Mouse (Mus musculus): ENCODE data around the gene Ipcef1.

The Ipcef1 gene

DNA sequence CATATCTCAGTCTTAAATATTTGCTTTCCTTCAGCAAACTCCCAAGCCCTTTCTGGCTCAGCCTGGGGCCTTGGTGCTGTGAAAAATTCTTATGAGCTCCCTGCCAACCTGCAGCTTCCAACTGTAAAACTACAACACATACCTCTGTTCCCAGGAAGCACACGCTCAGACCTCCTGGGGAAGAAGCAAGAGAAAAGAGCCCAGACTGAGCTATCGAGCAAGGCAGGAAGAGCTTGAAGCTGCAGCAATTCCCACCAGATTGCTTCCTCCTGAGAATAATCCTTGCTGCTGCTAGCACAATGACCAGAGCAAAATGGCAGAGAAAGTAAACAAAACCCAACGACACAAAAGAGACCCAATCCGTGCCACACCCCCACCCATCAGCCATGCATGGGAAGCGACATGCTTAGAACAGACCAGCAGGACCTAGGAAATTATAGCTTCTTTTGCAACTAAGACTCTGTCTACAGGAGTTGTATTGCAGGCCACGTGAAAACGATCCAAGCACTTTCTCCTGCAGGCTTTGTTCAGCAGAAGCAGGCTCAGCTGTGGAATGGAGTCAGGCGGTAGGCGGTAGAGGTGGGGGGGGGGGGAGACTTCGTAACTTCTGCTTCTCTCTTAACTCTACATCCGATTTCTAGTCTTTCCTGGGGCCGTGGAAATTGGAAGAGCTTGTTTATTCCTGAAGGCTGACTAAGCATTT is at the start of gene Ipcef1:
TSS of gene Ipcef1 (minus strand) at position 164 of the 703 bp plus-strand sequence.
- H3K4me3 ChIP-seq (replicated peaks; ENCODE audit: low read length) = no peak within 1 kb of the TSS
- H3K27me3 ChIP-seq (ENCODE audit: insufficient read depth, low read length) = no peaks in the 10 kb centered on the region
- H3K4me1 ChIP-seq (replicated peaks; ENCODE audit: low read depth, low read length) = peaks cover 10% of the 10 kb centered on the region; the same call in 1 of the 2 replicates
- H3K36me3 ChIP-seq (ENCODE audit: insufficient read depth, low read length) = no peaks in the 10 kb centered on the region
- peaks cover 4% of the 10 kb centered on the region; the same call in 1 of the 2 replicates for H3K9me3 ChIP-seq (ENCODE audit: low read length)
- TF ChIP-seq CTCF (conservative IDR thresholded peaks at IDR 0.05; ENCODE audit: low read length) (no peak), POU5F1 (IDR thresholded peaks at IDR 0.05; ENCODE audit: borderline replicate concordance, low read length) (no peak), NANOG (IDR thresholded peaks at IDR 0.05; ENCODE audit: borderline replicate concordance, low read length) (no peak)

DNA sequence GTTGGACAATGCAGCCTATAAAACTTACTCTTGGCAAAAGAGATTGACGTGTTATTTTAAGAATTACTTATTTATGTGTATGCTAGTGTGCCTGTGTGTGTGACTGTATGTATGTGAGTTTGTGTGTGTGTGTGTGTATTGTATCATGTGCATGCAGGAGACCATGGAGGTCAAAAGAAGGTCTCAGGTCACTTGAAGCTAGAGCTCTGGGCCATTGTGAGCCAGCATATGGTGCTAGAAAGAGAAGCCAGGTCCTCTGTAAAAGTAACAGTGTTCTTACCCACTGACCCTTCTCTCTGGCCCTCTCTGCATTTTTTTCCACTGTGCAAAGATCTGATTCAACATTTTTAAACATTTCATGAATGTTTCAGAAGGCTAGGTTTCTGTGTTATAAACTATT is 25.7 kb upstream of the Ipcef1 start:
- no peaks in the 10 kb centered on the region for H3K9me3 ChIP-seq (ENCODE audit: low read length)
- no peaks in the 10 kb centered on the region for H3K27me3 ChIP-seq (ENCODE audit: insufficient read depth, low read length)
- H3K36me3 ChIP-seq (ENCODE audit: insufficient read depth, low read length) = no peaks in the 10 kb centered on the region
- H3K4me3 ChIP-seq (replicated peaks; ENCODE audit: low read length) = no peak overlapping the region
- TF ChIP-seq NANOG (IDR thresholded peaks at IDR 0.05; ENCODE audit: borderline replicate concordance, low read length) (no peak), POU5F1 (IDR thresholded peaks at IDR 0.05; ENCODE audit: borderline replicate concordance, low read length) (no peak)
- no peaks in the 10 kb centered on the region; the same call in 1 of the 2 replicates for H3K4me1 ChIP-seq (replicated peaks; ENCODE audit: low read depth, low read length)

DNA sequence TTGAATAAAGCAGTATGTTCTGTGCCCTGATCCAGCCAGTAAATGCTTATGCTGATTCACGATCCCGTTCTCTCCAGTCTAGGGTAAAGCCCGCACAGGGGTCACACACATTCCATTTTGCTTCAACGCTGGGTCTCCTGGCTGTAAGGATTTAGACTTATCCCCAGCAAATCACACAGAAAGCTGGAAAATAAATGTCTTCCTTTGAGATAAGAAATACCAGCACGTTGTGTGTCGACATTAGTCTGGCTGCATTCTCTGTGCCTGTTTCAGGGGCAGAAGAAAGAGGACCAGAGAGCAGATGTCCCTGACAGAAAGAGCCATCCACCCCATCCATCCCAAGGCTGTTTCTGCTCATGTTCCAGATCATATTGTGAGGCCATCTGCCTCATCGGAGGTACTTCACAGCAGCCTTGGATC is 25.1 kb upstream of the Ipcef1 start:
- Histone ChIP-seq H3K27me3 (ENCODE audit: insufficient read depth, low read length) (no peaks in the 10 kb centered on the region), H3K4me3 (replicated peaks; ENCODE audit: low read length) (no peak overlapping the region), H3K4me1 (replicated peaks; ENCODE audit: low read depth, low read length) (no peaks in the 10 kb centered on the region; the same call in 1 of the 2 replicates), H3K9me3 (ENCODE audit: low read length) (no peaks in the 10 kb centered on the region), H3K36me3 (ENCODE audit: insufficient read depth, low read length) (no peaks in the 10 kb centered on the region)
- TF ChIP-seq POU5F1 (IDR thresholded peaks at IDR 0.05; ENCODE audit: borderline replicate concordance, low read length) (no peak), NANOG (IDR thresholded peaks at IDR 0.05; ENCODE audit: borderline replicate concordance, low read length) (no peak), CTCF (conservative IDR thresholded peaks at IDR 0.05; ENCODE audit: low read length) (no peak)

DNA sequence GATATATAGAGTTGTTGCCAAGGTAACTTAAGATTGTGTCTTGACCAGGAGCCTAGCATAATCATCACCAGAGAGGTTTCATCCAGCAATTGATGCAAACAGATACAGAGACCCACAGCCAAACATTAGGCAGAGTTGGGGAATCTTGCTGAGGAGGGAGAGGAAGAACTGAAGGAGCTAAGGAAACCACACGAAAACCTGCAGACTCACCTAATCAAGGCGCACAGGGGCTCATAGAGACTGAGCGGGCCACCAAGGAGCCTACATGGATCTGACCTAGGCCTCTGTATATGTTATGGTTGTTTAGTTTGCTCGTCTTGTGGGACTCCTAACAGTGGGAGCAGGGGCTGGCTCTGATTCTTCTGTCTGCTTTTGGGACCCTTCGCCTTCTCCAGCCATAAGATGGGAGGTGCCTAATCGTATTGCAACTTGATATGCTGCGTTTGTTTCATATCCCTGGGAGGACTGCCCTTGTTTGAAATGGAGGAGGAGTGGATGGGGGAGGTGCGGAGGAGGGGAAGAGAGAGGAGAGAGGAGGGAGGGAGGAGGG is 24.5 kb upstream of the Ipcef1 start:
- no peaks in the 10 kb centered on the region for H3K36me3 ChIP-seq (ENCODE audit: insufficient read depth, low read length)
- H3K27me3 ChIP-seq (ENCODE audit: insufficient read depth, low read length) = no peaks in the 10 kb centered on the region
- H3K4me3 ChIP-seq (replicated peaks; ENCODE audit: low read length) = no peak overlapping the region
- no peaks in the 10 kb centered on the region; the same call in 1 of the 2 replicates for H3K4me1 ChIP-seq (replicated peaks; ENCODE audit: low read depth, low read length)
- no peaks in the 10 kb centered on the region for H3K9me3 ChIP-seq (ENCODE audit: low read length)
- TF ChIP-seq NANOG (IDR thresholded peaks at IDR 0.05; ENCODE audit: borderline replicate concordance, low read length) = no peak

DNA sequence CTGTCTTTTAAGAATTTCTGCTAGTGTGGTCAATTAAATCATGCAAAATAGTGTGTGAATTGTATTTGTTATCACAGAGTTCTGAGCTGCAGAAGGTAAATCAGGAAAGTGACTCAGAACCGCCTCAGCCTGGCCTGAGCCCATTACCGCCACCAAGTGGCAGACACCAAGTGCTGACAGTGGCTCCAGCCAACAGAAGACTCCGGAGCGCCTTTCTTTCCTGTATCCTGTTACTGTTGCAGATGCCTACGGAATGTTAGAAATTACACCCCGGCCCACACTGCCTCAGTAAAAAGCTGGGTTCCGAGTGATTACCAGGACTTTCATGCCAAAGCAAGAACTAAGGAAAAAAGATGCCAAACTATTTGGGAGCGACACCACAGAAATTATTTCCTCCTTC is 23.9 kb upstream of the Ipcef1 start:
- no peak for TF ChIP-seq POU5F1 (IDR thresholded peaks at IDR 0.05; ENCODE audit: borderline replicate concordance, low read length)
- TF ChIP-seq CTCF (conservative IDR thresholded peaks at IDR 0.05; ENCODE audit: low read length) = peak; percentile 76
- Histone ChIP-seq H3K9me3 (ENCODE audit: low read length) (no peaks in the 10 kb centered on the region), H3K36me3 (ENCODE audit: insufficient read depth, low read length) (no peaks in the 10 kb centered on the region), H3K27me3 (ENCODE audit: insufficient read depth, low read length) (no peaks in the 10 kb centered on the region), H3K4me1 (replicated peaks; ENCODE audit: low read depth, low read length) (no peaks in the 10 kb centered on the region; the same call in 1 of the 2 replicates), H3K4me3 (replicated peaks; ENCODE audit: low read length) (no peak overlapping the region)

DNA sequence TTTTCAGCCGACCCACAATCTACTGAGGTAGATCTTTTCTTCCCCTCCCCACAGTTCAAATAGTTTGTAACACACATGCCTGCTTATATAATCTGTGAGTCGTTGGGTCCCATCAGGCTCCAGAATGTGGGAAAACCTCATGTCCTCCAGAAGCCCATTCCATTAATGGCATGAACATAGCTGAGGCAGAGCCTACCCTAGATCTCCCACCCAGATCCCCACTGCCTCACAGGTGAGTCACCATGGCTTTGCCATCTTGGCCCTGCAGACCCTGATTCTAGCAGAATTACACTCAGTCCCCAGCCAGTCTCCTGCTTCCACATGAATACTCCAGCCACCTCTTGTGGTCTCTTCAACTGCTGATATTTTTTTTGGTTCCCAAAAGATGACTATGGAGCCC is 23.4 kb upstream of the Ipcef1 start:
- no peak for TF ChIP-seq POU5F1 (IDR thresholded peaks at IDR 0.05; ENCODE audit: borderline replicate concordance, low read length)
- no peak for TF ChIP-seq CTCF (conservative IDR thresholded peaks at IDR 0.05; ENCODE audit: low read length)
- TF ChIP-seq NANOG (IDR thresholded peaks at IDR 0.05; ENCODE audit: borderline replicate concordance, low read length) = no peak
- no peak overlapping the region for H3K4me3 ChIP-seq (replicated peaks; ENCODE audit: low read length)
- H3K9me3 ChIP-seq (ENCODE audit: low read length) = no peaks in the 10 kb centered on the region
- no peaks in the 10 kb centered on the region; the same call in 1 of the 2 replicates for H3K4me1 ChIP-seq (replicated peaks; ENCODE audit: low read depth, low read length)
- H3K27me3 ChIP-seq (ENCODE audit: insufficient read depth, low read length) = no peaks in the 10 kb centered on the region
- H3K36me3 ChIP-seq (ENCODE audit: insufficient read depth, low read length) = no peaks in the 10 kb centered on the region

DNA sequence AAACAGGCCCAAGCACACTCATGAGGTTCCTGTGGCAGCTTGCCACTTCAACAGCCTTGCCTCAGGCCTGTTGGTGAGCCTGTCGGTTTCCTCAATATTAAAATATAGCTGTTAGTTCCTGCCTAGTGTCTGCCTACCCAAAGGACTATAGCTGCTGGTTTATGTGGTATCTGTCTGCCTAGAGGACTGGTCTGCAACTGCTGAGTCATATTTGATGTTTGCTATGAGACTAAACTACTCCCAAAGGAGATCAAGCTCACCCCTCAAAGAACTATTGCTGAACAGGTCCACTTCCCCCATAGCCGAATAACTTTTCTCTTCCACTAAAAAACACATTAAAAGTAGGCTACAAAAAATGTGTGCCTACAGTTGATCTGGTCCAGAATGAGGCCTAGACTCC is 22.0 kb upstream of the Ipcef1 start:
- TF ChIP-seq NANOG (IDR thresholded peaks at IDR 0.05; ENCODE audit: borderline replicate concordance, low read length) (no peak), POU5F1 (IDR thresholded peaks at IDR 0.05; ENCODE audit: borderline replicate concordance, low read length) (no peak), CTCF (conservative IDR thresholded peaks at IDR 0.05; ENCODE audit: low read length) (no peak)
- H3K4me3 ChIP-seq (replicated peaks; ENCODE audit: low read length) = no peak overlapping the region
- H3K9me3 ChIP-seq (ENCODE audit: low read length) = no peaks in the 10 kb centered on the region
- H3K27me3 ChIP-seq (ENCODE audit: insufficient read depth, low read length) = no peaks in the 10 kb centered on the region
- H3K36me3 ChIP-seq (ENCODE audit: insufficient read depth, low read length) = no peaks in the 10 kb centered on the region
- no peaks in the 10 kb centered on the region; the same call in 1 of the 2 replicates for H3K4me1 ChIP-seq (replicated peaks; ENCODE audit: low read depth, low read length)

DNA sequence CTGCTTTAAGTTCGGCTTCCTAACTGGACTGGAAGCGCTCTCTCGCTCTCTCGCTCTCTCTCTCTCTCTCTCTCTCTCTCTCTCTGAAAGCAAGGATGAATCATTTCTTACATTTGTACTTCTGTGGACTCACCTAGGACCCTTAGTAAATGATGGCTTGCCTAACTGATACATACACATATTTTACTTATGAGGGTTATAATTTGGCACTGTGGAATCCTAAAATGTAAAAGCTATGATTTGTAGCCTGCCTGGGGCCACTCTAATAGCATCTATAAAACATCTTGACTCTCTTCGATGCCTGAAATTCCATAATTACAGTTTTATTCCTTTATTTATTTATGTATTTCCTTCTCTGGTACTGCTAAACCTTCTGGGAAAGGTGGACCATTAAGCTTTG is 18.6 kb upstream of the Ipcef1 start:
- no peaks in the 10 kb centered on the region for H3K36me3 ChIP-seq (ENCODE audit: insufficient read depth, low read length)
- no peaks in the 10 kb centered on the region for H3K9me3 ChIP-seq (ENCODE audit: low read length)
- no peaks in the 10 kb centered on the region for H3K4me1 ChIP-seq (replicated peaks; ENCODE audit: low read depth, low read length)
- H3K27me3 ChIP-seq (ENCODE audit: insufficient read depth, low read length) = no peaks in the 10 kb centered on the region
- TF ChIP-seq POU5F1 (IDR thresholded peaks at IDR 0.05; ENCODE audit: borderline replicate concordance, low read length) (no peak), NANOG (IDR thresholded peaks at IDR 0.05; ENCODE audit: borderline replicate concordance, low read length) (no peak), CTCF (conservative IDR thresholded peaks at IDR 0.05; ENCODE audit: low read length) (no peak)
- H3K4me3 ChIP-seq (replicated peaks; ENCODE audit: low read length) = no peak overlapping the region

Data from E14TG2a.4 (cell line).